Mouse (Mus musculus): ENCODE measurements at regions not wholly inside any gene's neighbourhood (a gene's known extent, or its start where the extent isn't known, plus 50 kb on each side); places are given as distances from the start of the nearest gene placed in this dataset.

DNA sequence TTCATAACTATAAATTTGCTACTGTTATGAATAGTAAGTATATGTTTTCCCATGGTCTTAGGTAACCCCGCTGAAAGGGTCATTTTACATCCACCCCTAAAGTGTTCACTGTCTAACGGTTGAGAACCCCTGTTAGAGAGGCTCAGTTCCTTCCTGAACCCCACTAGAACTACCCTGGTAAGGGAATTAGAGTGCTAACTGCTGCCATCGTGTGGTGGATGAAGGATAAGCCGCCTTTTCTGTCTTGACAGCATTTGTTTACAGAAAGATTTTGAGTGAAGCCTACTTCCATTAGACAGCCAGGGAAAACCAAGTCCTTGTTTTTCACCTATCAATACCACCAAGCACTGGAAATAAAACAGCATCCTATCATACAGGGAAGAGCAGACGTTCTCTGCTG lies 90.3 kb upstream of the Tbx22 start:
- peak; percentile 5 for DNase-seq

Data from gastrocnemius, postnatal 10 days (tissue).